Mouse (Mus musculus) urinary bladder, adult 2 months (tissue): ENCODE measurements around the gene Kcnj12. TPM values are rescaled to one million over a fixed set of nuclear protein-coding genes. Genes with fewer than 3 reads are reported as not detected.

Experiments
- DNase-seq: peaks from one replicate; pipeline ENCODE4 v3.0.0; 2022; ENCODE audit warnings: low spot score
- polyA plus RNA-seq: library from polyadenylated mRNA; depleted of rRNA; stranded (reverse); fragments of >200 nt; gene quantifications from 2 replicates; pipeline ENCODE4 v1.2.3, GENCODE M21; 2012; rRNA removed

Gene Kcnj12
- polyA plus RNA-seq, result 4.9 and 7.7 TPM in 2 replicates

- DNase-seq, result no peak
Observed at GRCm38 (mm10) chr11:61022550-61023391, at the start of gene Kcnj12. TSS of gene Kcnj12 (plus strand) at chr11:61022564.

DNA sequence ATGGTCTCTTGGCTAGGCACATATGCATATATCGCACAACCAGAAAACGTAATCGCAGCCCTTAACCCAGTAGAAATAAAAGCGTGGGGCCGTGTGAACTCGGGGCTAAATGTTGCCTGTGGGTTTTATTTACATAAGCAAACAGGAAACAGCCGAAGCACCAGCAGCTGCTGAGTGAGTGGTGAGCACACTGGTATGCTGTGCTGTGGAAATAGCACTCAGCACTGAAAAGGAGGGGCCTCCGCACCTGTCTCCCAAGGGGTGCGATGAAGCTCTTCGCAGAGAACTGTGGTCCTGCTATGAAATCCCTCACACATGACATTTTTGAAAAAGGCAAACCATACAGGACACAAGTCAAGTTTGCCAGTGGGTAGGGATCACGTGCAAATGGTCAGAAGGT is 47.3 kb upstream of the Kcnj12 start:
- DNase-seq, result no peak

GRCm38 (mm10) chr11:60976234-60976633 is 46.1 kb upstream of the Kcnj12 start:
- no peak for DNase-seq

DNA sequence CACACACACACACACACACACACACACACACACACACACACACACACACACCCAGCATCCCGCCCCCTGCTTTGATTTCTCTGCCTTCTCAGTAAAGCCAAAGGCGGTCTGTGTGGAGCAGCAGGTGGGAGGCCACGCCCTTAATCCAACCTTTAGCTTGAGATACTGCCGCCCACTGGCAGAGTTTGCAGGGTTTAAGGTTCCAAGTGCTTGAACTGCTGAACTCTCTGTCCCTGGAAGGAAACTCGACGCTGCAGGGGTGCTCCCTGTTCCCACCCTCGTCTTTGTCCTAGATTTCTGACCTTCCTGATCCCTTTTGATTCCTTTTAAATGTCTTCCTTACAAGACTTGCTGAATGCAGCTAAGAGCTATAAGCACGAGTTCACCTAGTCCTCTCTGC is 45.6 kb upstream of the Kcnj12 start:
- no peak for DNase-seq

DNA sequence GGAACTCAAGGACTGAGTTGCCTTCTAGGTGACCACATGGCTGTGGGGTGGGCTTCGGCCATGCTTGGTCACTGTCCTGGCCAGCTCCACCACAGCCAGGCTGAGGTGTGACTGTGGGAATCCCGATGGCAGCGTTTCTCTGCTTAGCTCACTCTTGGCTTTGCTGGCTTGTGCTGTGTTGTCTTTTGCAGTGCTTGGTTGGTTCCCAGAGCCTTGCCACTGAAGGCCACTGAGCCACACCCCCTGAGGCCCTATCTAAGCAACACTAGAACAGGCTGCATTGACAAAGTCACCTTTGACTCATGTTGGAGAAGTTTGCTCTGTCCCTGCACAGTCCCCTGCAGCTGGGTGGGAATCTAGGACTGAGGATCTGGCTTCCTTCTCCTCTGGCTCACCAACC is 45.2 kb upstream of the Kcnj12 start:
- DNase-seq, result no peak

DNA sequence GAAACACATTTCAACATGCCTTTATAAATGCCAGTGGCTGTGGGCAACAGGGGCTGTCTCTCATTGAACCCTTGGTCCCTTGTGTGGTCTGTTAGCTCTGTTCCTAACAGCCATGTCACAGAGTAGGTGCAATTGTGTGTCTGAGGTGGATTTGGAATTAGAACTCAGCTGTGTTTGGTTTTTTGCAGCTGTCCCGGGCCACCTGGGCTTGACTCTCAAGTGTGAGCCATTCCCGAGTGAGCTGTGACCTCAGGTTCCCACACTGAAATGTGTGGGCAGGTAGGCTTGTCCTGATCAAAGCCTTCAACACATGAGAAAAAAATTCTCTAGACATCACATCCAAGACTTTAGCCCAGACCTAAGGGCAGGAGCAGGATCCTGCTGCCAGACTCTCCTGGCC is 43.7 kb upstream of the Kcnj12 start:
- no peak for DNase-seq

- DNase-seq, result no peak
Observed at GRCm38 (mm10) chr11:60979788-60980187, 42.6 kb upstream of the Kcnj12 start.

- DNase-seq, result no peak
Observed at GRCm38 (mm10) chr11:60981693-60982486, 40.5 kb upstream of the Kcnj12 start.

GRCm38 (mm10) chr11:60984912-60985558 is 37.3 kb upstream of the Kcnj12 start:
- DNase-seq, result no peak

GRCm38 (mm10) chr11:60990428-60990827 is 31.9 kb upstream of the Kcnj12 start:
- DNase-seq, result no peak

GRCm38 (mm10) chr11:61002736-61003135 is 19.6 kb upstream of the Kcnj12 start:
- no peak for DNase-seq

DNA sequence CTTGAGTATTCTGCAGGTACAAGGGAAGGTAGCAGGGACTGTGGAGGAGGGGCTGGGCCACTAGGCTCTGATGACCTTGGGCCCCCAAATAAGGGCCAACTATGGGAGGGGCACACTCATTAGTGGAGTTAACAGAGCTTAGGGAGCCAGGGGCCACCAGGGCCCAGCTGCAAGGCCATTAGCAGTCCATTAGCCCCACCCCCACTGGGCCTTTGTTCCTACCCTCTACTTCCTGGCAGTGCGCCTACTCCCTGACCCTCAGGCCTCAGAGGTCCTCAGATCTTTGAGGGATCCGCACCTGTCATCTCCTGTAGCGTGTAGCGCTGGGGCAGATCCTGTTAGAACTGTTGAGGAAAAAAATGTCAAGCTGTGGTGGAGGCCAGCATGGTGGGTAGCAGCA is 18.3 kb upstream of the Kcnj12 start:
- no peak for DNase-seq

GRCm38 (mm10) chr11:61004781-61005180 is 17.6 kb upstream of the Kcnj12 start:
- no peak for DNase-seq

- DNase-seq, result no peak
Observed at GRCm38 (mm10) chr11:61005345-61005744, 17.0 kb upstream of the Kcnj12 start.

- no peak for DNase-seq
Observed at GRCm38 (mm10) chr11:61011736-61012294, 10.5 kb upstream of the Kcnj12 start.

DNA sequence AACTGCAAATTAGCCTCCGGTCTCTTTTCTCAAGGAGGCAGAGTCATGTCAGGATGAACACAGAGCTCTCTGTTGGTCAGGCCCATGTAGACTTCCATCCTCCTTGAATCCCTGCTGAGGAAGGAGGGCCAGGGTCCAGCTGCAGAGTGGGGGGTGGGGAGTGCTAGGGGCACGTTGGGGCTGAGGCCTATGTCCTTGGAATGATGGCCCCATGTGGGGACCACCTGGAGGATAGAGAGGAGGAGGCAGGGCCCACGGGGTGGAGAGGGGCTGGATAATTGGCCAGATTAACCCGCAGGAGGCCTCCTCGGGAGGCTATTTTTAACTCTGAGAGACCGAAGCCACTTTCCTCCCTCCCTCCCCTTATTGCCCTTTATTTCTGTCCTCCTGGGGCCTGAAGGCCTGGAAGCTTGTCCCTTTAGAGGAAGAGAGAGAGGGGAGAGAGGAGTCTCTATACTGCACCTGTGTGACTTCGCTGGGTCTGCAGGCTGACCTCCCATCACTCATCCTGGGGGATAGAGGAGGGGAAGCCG is 5.4 kb upstream of the Kcnj12 start:
- no peak for DNase-seq

GRCm38 (mm10) chr11:61021129-61021528 is 1.2 kb upstream of the Kcnj12 start:
- no peak for DNase-seq

DNA sequence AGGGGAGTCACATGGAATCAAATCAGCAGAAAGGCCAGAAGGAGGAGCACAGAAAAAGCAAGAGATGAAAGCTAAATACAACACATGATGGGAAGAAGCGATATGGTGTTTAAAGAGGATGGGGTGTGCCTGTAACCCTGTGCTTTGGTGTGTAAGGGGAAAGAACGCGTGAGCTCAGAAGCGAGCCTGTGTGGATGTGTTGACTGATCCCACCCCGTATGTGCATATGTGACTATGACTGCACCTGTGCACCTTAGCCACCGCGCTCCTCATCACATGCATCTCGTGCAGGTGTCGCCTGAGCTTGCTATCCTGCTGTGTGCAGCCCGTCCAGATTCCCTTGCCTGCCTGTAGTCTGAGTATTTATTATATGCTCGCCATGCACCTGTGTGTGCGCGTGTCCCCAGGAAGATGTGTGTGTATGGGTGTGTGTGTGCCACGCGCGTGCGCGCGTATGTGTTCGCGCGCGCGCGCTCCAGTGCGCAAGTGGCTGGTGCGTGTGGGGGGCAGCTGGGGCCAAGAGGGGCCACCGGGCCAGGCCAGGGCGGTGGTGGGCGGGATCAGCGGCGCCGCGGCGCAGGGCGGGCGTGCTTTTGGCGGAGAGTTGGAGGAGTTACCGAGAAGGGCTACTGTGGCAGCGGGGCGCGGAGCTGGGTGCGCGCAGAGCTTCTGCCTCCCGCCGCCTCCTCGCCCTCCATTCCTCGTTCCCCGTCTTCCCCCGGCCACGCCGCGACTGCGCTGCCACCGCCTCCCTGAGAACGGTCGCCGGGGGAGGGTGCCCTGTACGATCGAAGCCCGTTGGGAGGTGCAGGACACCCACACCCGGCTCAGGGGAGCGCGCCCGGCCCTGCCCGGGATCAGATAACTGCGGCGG is 451 bp upstream of the Kcnj12 start:
- no peak for DNase-seq

DNA sequence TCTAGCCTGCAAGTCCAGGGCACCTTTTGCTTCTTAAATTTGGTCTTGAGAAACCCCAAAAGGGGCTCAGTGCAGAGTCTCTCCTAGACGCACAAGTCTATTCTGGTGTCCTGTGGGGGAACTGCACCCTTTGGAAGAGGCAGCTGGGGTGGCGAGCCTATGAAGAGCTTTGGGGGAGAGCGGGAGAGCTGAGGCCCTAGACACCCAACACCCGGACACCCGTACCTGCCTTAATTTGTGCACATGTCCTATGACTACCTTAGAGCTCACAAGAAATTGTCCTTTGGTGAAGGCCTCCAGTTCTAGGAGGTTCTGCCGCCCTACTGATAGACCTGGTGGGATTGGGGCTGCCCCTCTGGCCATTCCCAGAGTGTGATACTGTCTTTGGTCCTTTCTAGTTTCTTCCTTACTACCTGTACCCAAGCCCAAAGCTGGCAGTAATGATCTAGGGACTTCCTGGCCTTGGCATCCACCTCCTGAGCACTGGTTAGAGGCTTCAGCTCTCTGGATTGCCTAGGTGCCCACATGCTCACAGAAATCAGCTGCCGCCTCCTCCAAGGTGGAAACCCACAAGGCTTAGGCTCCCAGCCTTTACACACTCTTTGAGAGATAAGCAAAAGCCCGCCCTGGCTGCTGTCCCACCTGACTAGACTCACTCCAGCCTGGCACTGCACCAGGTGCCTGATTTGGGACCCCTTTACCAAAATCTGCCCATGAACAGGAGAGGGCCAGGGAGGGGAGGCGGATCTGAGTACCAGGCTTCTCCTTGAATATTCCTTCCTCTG is 1.2 kb downstream of the Kcnj12 start:
- DNase-seq, result no peak

DNA sequence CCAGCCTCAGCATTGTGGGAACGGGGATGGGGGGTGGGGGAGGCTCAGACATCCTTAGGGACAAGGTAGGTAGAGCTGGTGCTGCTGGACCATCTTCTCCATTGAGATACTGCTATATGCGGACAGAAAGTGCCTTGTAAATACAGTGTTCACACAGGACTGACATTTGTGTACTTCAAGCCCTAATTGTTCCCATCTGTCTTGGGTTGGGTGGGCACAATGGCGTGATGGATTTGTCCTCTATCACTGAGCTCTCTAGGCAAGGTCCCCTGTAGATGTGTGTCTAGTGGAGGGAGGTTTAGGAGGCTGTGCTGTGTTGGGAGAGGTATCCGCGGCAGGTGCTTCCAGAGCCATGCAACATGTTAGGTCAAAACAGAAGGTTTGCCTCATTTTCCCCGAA is 2.0 kb downstream of the Kcnj12 start:
- no peak for DNase-seq
